Mouse (Mus musculus) frontal cortex, postnatal 25 days (tissue): ENCODE measurements at regions not wholly inside any gene's neighbourhood (a gene's known extent, or its start where the extent isn't known, plus 50 kb on each side); places are given as distances from the start of the nearest gene placed in this dataset.

ENCODE experiments used
- DNase-seq, 2 experiments: peaks; one replicate each; pipeline ENCODE4 v3.0.0; 2022; ENCODE audit warnings: low spot score in 2 of 2

DNA sequence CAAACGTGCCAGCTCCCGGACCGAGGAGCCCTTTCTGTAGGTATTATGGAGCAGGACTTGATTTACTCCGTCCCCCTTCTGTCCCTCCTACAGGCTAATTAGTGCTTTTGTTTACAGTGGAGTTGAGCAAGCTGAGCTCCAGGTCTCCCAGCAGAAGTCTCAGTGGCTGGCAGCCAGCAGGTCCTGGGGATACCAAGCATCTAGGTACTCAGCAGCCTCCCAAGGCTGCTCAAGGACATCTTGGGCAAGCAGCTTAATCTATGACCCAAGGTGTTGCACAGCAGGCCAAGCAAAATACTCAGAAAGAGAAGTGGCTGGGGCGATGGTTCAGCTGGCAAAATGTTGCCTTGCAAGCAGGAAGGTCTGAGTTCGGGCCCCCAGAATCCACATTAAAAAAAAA lies 254.4 kb downstream of the Dysf start:
- no peak for DNase-seq

DNA sequence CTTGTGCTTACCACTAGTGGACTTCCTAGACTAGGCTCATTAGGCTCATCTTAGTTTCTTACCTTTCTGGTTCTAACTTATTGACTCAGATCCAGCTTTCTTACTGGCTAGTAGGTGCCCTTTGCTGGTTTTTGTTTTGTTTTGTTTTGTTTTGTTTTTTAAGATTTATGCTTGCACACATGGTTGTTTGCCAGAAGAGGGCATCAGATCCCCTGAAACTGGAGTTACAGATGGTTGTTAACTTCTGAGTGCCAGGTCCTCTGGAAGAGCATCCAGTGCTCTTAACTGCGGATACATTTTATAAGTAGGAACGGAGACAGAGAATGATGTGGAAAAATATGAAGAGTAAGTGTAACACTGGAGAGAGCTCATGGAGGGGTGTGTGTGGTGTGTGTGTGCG lies 253.1 kb downstream of the Dysf start:
- DNase-seq: no peak
